Mouse (Mus musculus): ENCODE results near the gene Otud3. TPM values are rescaled to one million over a fixed set of nuclear protein-coding genes. Genes with fewer than 3 reads are reported as not detected.

The Otud3 gene
- 5.3 and 6.2 TPM in 2 replicates for polyA plus RNA-seq (2012; ENCODE audit: low replicate concordance)

GRCm38 (mm10) chr4:138913797-138914196 is at the start of gene Otud3:
Otud3 (minus strand) TSS chr4:138913945.

GRCm38 (mm10) chr4:138877731-138878130 is 36.0 kb downstream of the Otud3 start, which contains the start of gene Pla2g2e:
Pla2g2e (plus strand) TSS chr4:138877942.

GRCm38 (mm10) chr4:138873864-138874263 is 39.9 kb downstream of the Otud3 start, which contains the start of gene Gm13030:
Gm13030 (minus strand) TSS chr4:138873964.

GRCm38 (mm10) chr4:138863344-138863998 is 50.3 kb downstream of the Otud3 start, which contains the start of gene Pla2g5:
Pla2g5 (minus strand) TSS chr4:138863482.

Other genes with a start within 250 kb of the Otud3 start
- not detected in 2 replicates for gene Pla2g2c, start 189.2 kb downstream of the Otud3 start, polyA plus RNA-seq (2012; ENCODE audit: low replicate concordance)
- gene Ubxn10, start 176.8 kb downstream of the Otud3 start, polyA plus RNA-seq (2012; ENCODE audit: low replicate concordance) = not detected in 2 replicates
- gene Pla2g2f, start 156.3 kb downstream of the Otud3 start, polyA plus RNA-seq (2012; ENCODE audit: low replicate concordance) = 0.18 TPM in 1 of 2 replicates, not detected in the other
- gene Pla2g2d, start 138.2 kb downstream of the Otud3 start, polyA plus RNA-seq (2012; ENCODE audit: low replicate concordance) = 0.57 TPM in 1 of 2 replicates, not detected in the other
- 4.9 TPM in 1 of 2 replicates, not detected in the other for gene Pla2g5, start 50.5 kb downstream of the Otud3 start, polyA plus RNA-seq (2012; ENCODE audit: low replicate concordance)
- gene Gm13030, start 40.0 kb downstream of the Otud3 start, polyA plus RNA-seq (2012; ENCODE audit: low replicate concordance) = not detected in 2 replicates
- 0.95 TPM in 1 of 2 replicates, not detected in the other for gene Pla2g2e, start 36.0 kb downstream of the Otud3 start, polyA plus RNA-seq (2012; ENCODE audit: low replicate concordance)
- not detected in 2 replicates for gene Rnf186, start 53.2 kb upstream of the Otud3 start, polyA plus RNA-seq (2012; ENCODE audit: low replicate concordance)
- gene Tmco4, start 58.9 kb upstream of the Otud3 start, polyA plus RNA-seq (2012; ENCODE audit: low replicate concordance) = 8.3 and 13.7 TPM in 2 replicates
- not detected in 2 replicates for gene Htr6, start 161.6 kb upstream of the Otud3 start, polyA plus RNA-seq (2012; ENCODE audit: low replicate concordance)
- gene Nbl1, start 179.0 kb upstream of the Otud3 start, polyA plus RNA-seq (2012; ENCODE audit: low replicate concordance) = 0.99 and 3.0 TPM in 2 replicates
- gene Minos1, start 217.2 kb upstream of the Otud3 start, polyA plus RNA-seq (2012; ENCODE audit: low replicate concordance) = 8.0 and 24.3 TPM in 2 replicates